8 mouse cellular contexts compared by ENCODE assay signal in the genomic region with DNA sequence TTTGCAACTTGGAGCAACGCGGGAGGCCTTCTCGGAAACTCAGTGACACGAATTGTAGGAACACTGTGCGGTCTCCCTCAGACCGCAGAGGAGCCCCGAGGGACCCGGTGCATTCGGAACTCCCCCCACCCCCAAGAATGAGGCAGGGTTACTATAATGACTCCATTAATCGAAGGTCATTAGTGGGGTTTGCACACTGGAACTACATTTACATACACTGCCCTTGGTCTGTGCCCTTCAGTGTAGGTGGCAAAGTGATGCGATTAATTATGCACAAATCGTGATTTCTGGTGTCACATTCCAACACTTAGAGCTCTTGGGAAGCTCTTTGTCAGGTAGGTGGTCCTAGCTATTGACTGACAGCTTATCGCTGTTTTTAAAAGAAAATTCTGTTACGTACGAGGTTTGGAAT. TPM values are rescaled to one million over a fixed set of nuclear protein-coding genes. Genes with fewer than 3 reads are reported as not detected.
DNase-seq lines count a peak whose midpoint lies in the region; ATAC-seq and TF ChIP-seq lines count a peak whose summit lies in the region.

No protein-coding gene starts in this region.

- peak; percentile 3; the same call in 1 of the 2 replicates for ATAC-seq in hindbrain, embryonic 12.5 days (ENCODE audit: low FRiP score)
- no peak for ATAC-seq in liver, embryonic 13.5 days (ENCODE audit: low read depth)

- 1% methylated on average over 15 of the region's 15 CpGs for WGBS in hindbrain, embryonic 12.5 days
- WGBS in liver, embryonic 13.5 days (ENCODE audit: insufficient replicate concordance): 2% methylated on average over 15 of the region's 15 CpGs

- H3K27ac ChIP-seq in layer of hippocampus, adult 2 months: peak overlapping the region; percentile 96
- H3K27ac ChIP-seq in hindbrain, embryonic 12.5 days: peak overlapping the region; percentile 92
- peak overlapping the region; percentile 84 for H3K27ac ChIP-seq in liver, embryonic 13.5 days

- H3K4me1 ChIP-seq in hindbrain, embryonic 12.5 days: peaks cover 49% of the 10 kb centered on the region
- peaks cover 36% of the 10 kb centered on the region for H3K4me1 ChIP-seq in liver, embryonic 13.5 days (replicated peaks)

- H3K27me3 ChIP-seq in hindbrain, embryonic 12.5 days: 0 out of 2 replicates have a peak, but pooled peaks cover 3% of the 10 kb centered on the region
- H3K27me3 ChIP-seq in liver, embryonic 13.5 days: peaks cover 95% of the 10 kb centered on the region

- no peaks in the 10 kb centered on the region for H3K36me3 ChIP-seq in hindbrain, embryonic 12.5 days
- no peaks in the 10 kb centered on the region for H3K36me3 ChIP-seq in liver, embryonic 13.5 days

- no peaks in the 10 kb centered on the region for H3K9me3 ChIP-seq in hindbrain, embryonic 12.5 days (replicated peaks)
- H3K9me3 ChIP-seq in liver, embryonic 13.5 days (replicated peaks): no peaks in the 10 kb centered on the region

- peak overlapping the region; percentile 92 for H3K4me3 ChIP-seq in layer of hippocampus, adult 2 months
- peak overlapping the region; percentile 74 for H3K4me3 ChIP-seq in hindbrain, embryonic 12.5 days
- H3K4me3 ChIP-seq in liver, embryonic 13.5 days (replicated peaks): peak overlapping the region; percentile 65

- DNase-seq in layer of hippocampus, adult 2 months (ENCODE audit: low spot score in 2 of 2): no peak
- no peak for DNase-seq in layer of hippocampus, postnatal 36 days
- peak; percentile 53 for DNase-seq in brain, embryonic 14.5 days (ENCODE audit: low read depth)
- no peak for DNase-seq in liver, embryonic 13.5 days
- no peak for DNase-seq in T-cell, adult 2 months (ENCODE audit: low spot score)
- DNase-seq in left cerebral cortex, adult 18-20 months (ENCODE audit: low spot score in 2 of 2): no peak
- DNase-seq in natural killer cell, adult 2 months (ENCODE audit: low spot score in 2 of 2): no peak

- H3K4me2 ChIP-seq in hindbrain, embryonic 12.5 days (replicated peaks): peak overlapping the region; percentile 97
- H3K4me2 ChIP-seq in liver, embryonic 13.5 days: peak overlapping the region; percentile 78

- TF ChIP-seq POLR2A in brain, embryonic 14.5 days (IDR thresholded peaks at IDR 0.05; ENCODE audit: borderline replicate concordance, extremely low read depth, insufficient read depth, insufficient read length, poor library complexity, severe bottlenecking): no peak

- peak overlapping the region; percentile 62 for H3K9ac ChIP-seq in hindbrain, embryonic 12.5 days
- peak overlapping the region; percentile 70 for H3K9ac ChIP-seq in liver, embryonic 13.5 days

- no peak for TF ChIP-seq CTCF in layer of hippocampus, adult 2 months (conservative IDR thresholded peaks at IDR 0.05)
- no peak for TF ChIP-seq CTCF in brain, embryonic 14.5 days (IDR thresholded peaks at IDR 0.05; ENCODE audit: borderline replicate concordance, extremely low read depth, insufficient read depth, insufficient read length)

RNA-seq across cellular contexts. Expression of a gene that starts 0.3 kb away (rescaled TPM):
- 10 to 100 TPM; 97.6 to 98.3 TPM for total RNA-seq in layer of hippocampus, adult 2 months (2021)
- 100 to 1,000 TPM in 1 of 2 experiments, 10 to 100 TPM in 1; 94.5 to 109 TPM for total RNA-seq in layer of hippocampus, postnatal 36 days (2021)
- 130 and 168 TPM in 2 replicates for polyA plus RNA-seq in brain, embryonic 14.5 days (2012; rRNA removed)
- polyA plus RNA-seq in hindbrain, embryonic 12.5 days (2016; fragmentation: Nextera tagmentation; extraction: Ambion mirVana): 321 and 332 TPM in 2 replicates
- polyA plus RNA-seq in liver, embryonic 13.5 days (2015; fragmentation: Nextera tagmentation; extraction: Ambion mirVana): 98.7 and 122 TPM in 2 replicates
- 100 to 1,000 TPM; 127 to 156 TPM for total RNA-seq in left cerebral cortex, adult 18-20 months (2021)
